8 mouse cellular contexts compared by ENCODE assay signal in the genomic region with DNA sequence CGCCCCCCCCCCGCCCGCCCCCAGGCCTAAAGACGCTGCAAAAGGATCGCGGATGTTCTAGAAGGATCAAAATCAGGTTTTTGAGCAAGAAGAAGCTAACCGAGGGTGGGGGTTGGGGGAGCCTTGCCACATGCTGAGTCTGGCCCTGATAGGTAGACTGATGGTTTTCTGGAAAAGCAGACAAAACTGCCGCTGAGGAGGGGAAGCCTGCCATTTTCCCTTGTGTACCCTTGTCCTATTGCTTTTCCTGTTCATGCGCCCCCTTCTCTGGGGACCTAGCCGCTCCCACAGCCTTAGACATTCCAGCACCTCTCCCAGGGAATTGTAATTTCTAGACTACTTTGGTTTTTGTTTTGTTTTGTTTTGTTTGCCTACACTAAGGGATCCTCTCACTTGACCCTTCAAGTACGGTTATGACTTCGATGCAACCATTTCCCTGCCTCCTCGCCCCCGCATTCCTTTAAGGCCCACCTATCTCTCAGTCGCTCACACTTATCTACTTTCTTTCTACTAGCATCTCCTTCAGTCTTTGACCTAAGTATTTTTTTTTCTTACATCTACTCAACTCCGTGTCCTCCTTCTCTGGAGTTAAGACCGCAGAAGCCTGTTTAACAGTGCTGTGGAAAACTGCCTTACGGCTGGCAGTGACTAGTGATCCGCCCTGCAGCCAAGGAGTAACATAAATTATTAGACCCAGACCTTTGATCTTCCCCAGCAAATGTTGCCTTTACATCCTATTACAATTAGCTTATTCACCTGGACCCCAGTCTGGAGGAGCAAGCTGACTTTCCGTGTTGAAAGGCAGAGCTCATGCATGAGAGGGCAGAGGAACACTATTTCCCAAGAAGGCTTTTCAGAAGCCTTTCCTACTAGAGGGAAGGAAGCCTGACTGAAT. TPM values are rescaled to one million over a fixed set of nuclear protein-coding genes. Genes with fewer than 3 reads are reported as not detected.
DNase-seq lines count a peak whose midpoint lies in the region; ATAC-seq and TF ChIP-seq lines count a peak whose summit lies in the region.

No protein-coding gene starts in this region.

- peak overlapping the region; percentile 79 for H3K9ac ChIP-seq in kidney, embryonic 16.5 days (replicated peaks; ENCODE audit: low read length)
- H3K9ac ChIP-seq in midbrain, postnatal 0 days (replicated peaks; ENCODE audit: low read length, poor library complexity, severe bottlenecking) = peak overlapping the region; percentile 57

- H3K9me3 ChIP-seq in kidney, embryonic 16.5 days (ENCODE audit: low read length) = no peaks in the 10 kb centered on the region
- H3K9me3 ChIP-seq in midbrain, postnatal 0 days (ENCODE audit: low read length) = no peaks in the 10 kb centered on the region

- peak overlapping the region; percentile 81 for H3K4me2 ChIP-seq in kidney, embryonic 16.5 days (replicated peaks; ENCODE audit: low read depth, low read length)
- H3K4me2 ChIP-seq in midbrain, postnatal 0 days (ENCODE audit: low read depth, low read length, poor library complexity, severe bottlenecking) = peak overlapping the region; percentile 99

- peak; percentile 31 for DNase-seq in layer of hippocampus, adult 11-12 months (ENCODE audit: low spot score)
- no peak for DNase-seq in layer of hippocampus, adult 9-11 months
- DNase-seq in heart, adult 9 months (ENCODE audit: low spot score in 2 of 2) = peak; percentile 15 to 23
- DNase-seq in midbrain, postnatal 0 days (ENCODE audit: low spot score) = no peak
- DNase-seq in layer of hippocampus, postnatal 10 days (ENCODE audit: low spot score in 2 of 2) = no peak

- no peaks in the 10 kb centered on the region for H3K27me3 ChIP-seq in kidney, embryonic 16.5 days (ENCODE audit: insufficient read depth, low read length)
- no peaks in the 10 kb centered on the region for H3K27me3 ChIP-seq in midbrain, postnatal 0 days (ENCODE audit: insufficient read depth, low read length)

- peaks cover 20% of the 10 kb centered on the region for H3K4me1 ChIP-seq in bone marrow macrophage, adult 2 months (ENCODE audit: control insufficient read depth, insufficient read depth, low read length)
- H3K4me1 ChIP-seq in kidney, embryonic 16.5 days (ENCODE audit: insufficient read depth, low read length) = peaks cover 21% of the 10 kb centered on the region; the same call in 1 of the 2 replicates
- 0 out of 2 replicates have a peak, but pooled peaks cover 7% of the 10 kb centered on the region for H3K4me1 ChIP-seq in midbrain, postnatal 0 days (ENCODE audit: insufficient read depth, low read length)

- 13% methylated on average over 20 of the region's 20 CpGs for WGBS in kidney, embryonic 16.5 days
- 41% methylated on average over 20 of the region's 20 CpGs for WGBS in midbrain, postnatal 0 days

- H3K27ac ChIP-seq in bone marrow macrophage, adult 2 months (ENCODE audit: insufficient read depth, low read depth, low read length) = no peak overlapping the region
- H3K27ac ChIP-seq in kidney, embryonic 16.5 days (ENCODE audit: low read length) = peak overlapping the region; percentile 88
- H3K27ac ChIP-seq in midbrain, postnatal 0 days (ENCODE audit: low read depth, low read length) = no peak overlapping the region

- no peaks in the 10 kb centered on the region for H3K36me3 ChIP-seq in kidney, embryonic 16.5 days (ENCODE audit: insufficient read depth, low read length)
- no peaks in the 10 kb centered on the region for H3K36me3 ChIP-seq in midbrain, postnatal 0 days (ENCODE audit: insufficient read depth, low read length)

- TF ChIP-seq POLR2A in bone marrow macrophage, adult 2 months (IDR thresholded peaks at IDR 0.05; ENCODE audit: borderline replicate concordance, low read depth, low read length) = no peak

- peak; percentile 1; the same call in 1 of the 2 replicates for ATAC-seq in kidney, embryonic 16.5 days (ENCODE audit: low FRiP score, low TSS enrichment)
- ATAC-seq in midbrain, postnatal 0 days (ENCODE audit: low FRiP score) = 0 out of 2 replicates have a peak, but pooled peaks have one; percentile 5
- ATAC-seq in frontal cortex, adult (ENCODE audit: low TSS enrichment) = no peak

- peak overlapping the region; percentile 67 for H3K4me3 ChIP-seq in bone marrow macrophage, adult 2 months (ENCODE audit: insufficient read depth, low read length)
- H3K4me3 ChIP-seq in kidney, embryonic 16.5 days (ENCODE audit: low read length) = peak overlapping the region; percentile 73
- H3K4me3 ChIP-seq in midbrain, postnatal 0 days (ENCODE audit: low read depth, low read length) = peak overlapping the region; percentile 51

- TF ChIP-seq CTCF in bone marrow macrophage, adult 2 months (IDR thresholded peaks at IDR 0.05; ENCODE audit: low read depth, low read length) = no peak
- no peak for TF ChIP-seq CTCF in midbrain, postnatal 0 days (IDR thresholded peaks at IDR 0.05)

RNA-seq across cellular contexts. Expression of a gene that starts 0.8 kb away (rescaled TPM):
- not detected in 2 replicates for polyA plus RNA-seq in bone marrow macrophage, adult 2 months (2012; ENCODE audit: insufficient read depth, insufficient read length, missing spikeins)
- polyA plus RNA-seq in kidney, embryonic 16.5 days (2015; fragmentation: Nextera tagmentation; extraction: Ambion mirVana) = 1.4 and 1.9 TPM in 2 replicates
- not detected in 2 replicates for total RNA-seq in midbrain, postnatal 0 days (2014; rRNA removed)
- 0.23 and 0.44 TPM in 2 replicates for polyA plus RNA-seq in midbrain, postnatal 0 days (2015; fragmentation: Nextera tagmentation; extraction: Ambion mirVana)
- under 1 TPM in 1 of 2 experiments, not detected in 1; 0.55 TPM for total RNA-seq in layer of hippocampus, postnatal 10 days (2021)

RNA-seq across cellular contexts. Expression of a gene that starts 0.8 kb away (rescaled TPM):
- 833 and 897 TPM in 2 replicates for polyA plus RNA-seq in bone marrow macrophage, adult 2 months (2012; ENCODE audit: insufficient read depth, insufficient read length, missing spikeins)
- polyA plus RNA-seq in kidney, embryonic 16.5 days (2015; fragmentation: Nextera tagmentation; extraction: Ambion mirVana) = 368 and 434 TPM in 2 replicates
- total RNA-seq in midbrain, postnatal 0 days (2014; rRNA removed) = 27.9 and 28.2 TPM in 2 replicates
- 43.1 and 48.4 TPM in 2 replicates for polyA plus RNA-seq in midbrain, postnatal 0 days (2015; fragmentation: Nextera tagmentation; extraction: Ambion mirVana)
- total RNA-seq in layer of hippocampus, postnatal 10 days (2021) = 10 to 100 TPM; 34.6 to 34.7 TPM

RNA-seq across cellular contexts. Expression of a gene that starts 45.1 kb away (rescaled TPM):
- polyA plus RNA-seq in bone marrow macrophage, adult 2 months (2012; ENCODE audit: insufficient read depth, insufficient read length, missing spikeins) = not detected in 2 replicates
- not detected in 2 replicates for polyA plus RNA-seq in kidney, embryonic 16.5 days (2015; fragmentation: Nextera tagmentation; extraction: Ambion mirVana)
- 0.22 and 0.42 TPM in 2 replicates for total RNA-seq in midbrain, postnatal 0 days (2014; rRNA removed)
- 0.28 and 0.31 TPM in 2 replicates for polyA plus RNA-seq in midbrain, postnatal 0 days (2015; fragmentation: Nextera tagmentation; extraction: Ambion mirVana)
- 1 to 10 TPM; 1.2 to 1.9 TPM for total RNA-seq in layer of hippocampus, postnatal 10 days (2021)

Comparison
In these comparisons a context has a peak if more than half of its experiments do, and no peak if none do; other contexts are left out.
1. DNase-seq: peak in layer of hippocampus, adult 11-12 months (single experiment) and heart, adult 9 months (2 of 2); none in layer of hippocampus, adult 9-11 months (single experiment), midbrain, postnatal 0 days (single experiment) and layer of hippocampus, postnatal 10 days (0 of 2).
2. Peak in every context shown above with its lines, with median percentiles within 50 percentile points of each other: H3K4me3 ChIP-seq.